Mouse (Mus musculus) mouse trophoblast stem cell (cell line): Measurements from ENCODE around the gene Ncf4.
"Not testable (repeated sequence)": the region's sequence is repeated elsewhere in the genome, so short reads cannot be mapped to it uniquely, and the experiment has no call there.

Experiments
- in situ Hi-C, 2 experiments: fragments of 300-500 bp; cut with MseI, MboI; formaldehyde crosslinking; loops; 2 replicates in 1 of 2; 3 replicates in 1 of 2; pipeline ENCODE4 v1.15.1; 2025

Ncf4 gene

GRCm38 (mm10) chr15:78248410-78248809 is 3.8 kb downstream of the Ncf4 start:
- in situ Hi-C loops, result loop anchor here in 1 of 2 experiments (5.0 kb wide), 1 partner anchor 66 kb away; no protein-coding TSS in a partner anchor

GRCm38 (mm10) chr15:78254751-78255150 is 10.2 kb downstream of the Ncf4 start:
- in situ Hi-C loops, result loop anchor here in 1 of 2 experiments (10.0 kb wide), 1 partner anchor 70 kb away; the partner anchor contains the start of gene Csf2rb

- in situ Hi-C loops, result loop anchor here in 1 of 2 experiments (10.0 kb wide), 1 partner anchor 68 kb away; the partner anchor contains the start of gene Csf2rb
These were observed 12.1 kb downstream of the Ncf4 start for GRCm38 (mm10) chr15:78256602-78257259.

GRCm38 (mm10) chr15:78257326-78258050 is 12.9 kb downstream of the Ncf4 start:
- in situ Hi-C loops, result loop anchor here in 1 of 2 experiments (10.0 kb wide), 1 partner anchor 67 kb away; the partner anchor contains the start of gene Csf2rb

GRCm38 (mm10) chr15:78258246-78258865 is 13.8 kb downstream of the Ncf4 start:
- in situ Hi-C loops, result loop anchor here in 1 of 2 experiments (10.0 kb wide), 1 partner anchor 66 kb away; the partner anchor contains the start of gene Csf2rb

GRCm38 (mm10) chr15:78260668-78261333 is 16.2 kb downstream of the Ncf4 start:
- in situ Hi-C loops, result no loop called here

GRCm38 (mm10) chr15:78263286-78263685 is 18.7 kb downstream of the Ncf4 start:
- in situ Hi-C loops, result no loop called here

GRCm38 (mm10) chr15:78267441-78267840 is 22.8 kb downstream of the Ncf4 start:
- in situ Hi-C loops, result no loop called here

GRCm38 (mm10) chr15:78267865-78268264 is 23.3 kb downstream of the Ncf4 start:
- in situ Hi-C loops, result no loop called here

GRCm38 (mm10) chr15:78271208-78271607 is 26.6 kb downstream of the Ncf4 start:
- in situ Hi-C loops, result no loop called here

GRCm38 (mm10) chr15:78278308-78278707 is 33.7 kb downstream of the Ncf4 start:
- in situ Hi-C loops, result no loop called here

- in situ Hi-C loops, result no loop called here
These were observed 43.3 kb downstream of the Ncf4 start for GRCm38 (mm10) chr15:78287941-78288340.

GRCm38 (mm10) chr15:78289775-78290174 is 45.2 kb downstream of the Ncf4 start:
- in situ Hi-C loops, result not testable (repeated sequence)

GRCm38 (mm10) chr15:78293228-78293627 is 48.6 kb downstream of the Ncf4 start:
- in situ Hi-C loops, result not testable (repeated sequence)

GRCm38 (mm10) chr15:78293716-78294115 is 49.1 kb downstream of the Ncf4 start:
- in situ Hi-C loops, result no loop called here

- in situ Hi-C loops, result no loop called here
These were observed 54.0 kb downstream of the Ncf4 start for GRCm38 (mm10) chr15:78298558-78298957.

- in situ Hi-C loops, result no loop called here
These were observed 55.0 kb downstream of the Ncf4 start for GRCm38 (mm10) chr15:78299641-78300040.

GRCm38 (mm10) chr15:78300773-78301172 is 56.2 kb downstream of the Ncf4 start:
- in situ Hi-C loops, result no loop called here

- in situ Hi-C loops, result no loop called here
These were observed 58.1 kb downstream of the Ncf4 start for GRCm38 (mm10) chr15:78302718-78303117.

GRCm38 (mm10) chr15:78303665-78304233 is 59.1 kb downstream of the Ncf4 start:
- in situ Hi-C loops, result no loop called here

GRCm38 (mm10) chr15:78305341-78305933 is 60.8 kb downstream of the Ncf4 start, which contains the start of gene Csf2rb2:
Gene Csf2rb2, minus strand, starts transcription at chr15:78305721.
- in situ Hi-C loops, result no loop called here
